In genomic region chr3:89861070-89861469, GRCm38 (mm10) we compare ENCODE assay signal across 8 mouse cellular contexts. TPM values are rescaled to one million over a fixed set of nuclear protein-coding genes. Genes with fewer than 3 reads are reported as not detected.
A peak's percentile ranks its signal among the peaks of the same experiment; 100 is the strongest.
DNase-seq lines count a peak whose midpoint lies in the region; ATAC-seq lines count a peak whose summit lies in the region.

No protein-coding gene starts in this region.

- WGBS in forebrain, embryonic 10.5 days = 13% methylated on average over 4 of the region's 4 CpGs
- 15% methylated on average over 4 of the region's 4 CpGs for WGBS in stomach, embryonic 16.5 days

- intact Hi-C loops in heart, postnatal 36 days (cut with DNase I) = loop anchor here (5.0 to 10.0 kb wide), 3 partner anchors 51 to 584 kb away; partner anchors contain the start of genes Atp8b2 and Il6ra

- no peak overlapping the region for H3K4me2 ChIP-seq in stomach, embryonic 16.5 days (ENCODE audit: low read depth, low read length)

- 0 out of 2 replicates have a peak overlapping the region, but pooled peaks have one; percentile 1 for H3K4me3 ChIP-seq in forebrain, embryonic 10.5 days
- H3K4me3 ChIP-seq in stomach, embryonic 16.5 days (replicated peaks; ENCODE audit: low read length) = no peak overlapping the region

- peak; percentile 93 for DNase-seq in 3134 (ENCODE audit: extremely low read depth, insufficient read length, low spot score)
- DNase-seq in MN1 (ENCODE audit: low spot score) = peak; percentile 81
- peak; percentile 47 for DNase-seq in forebrain, embryonic 10.5 days (ENCODE audit: extremely low spot score, low spot score)
- peak; percentile 76 to 80 for DNase-seq in heart, postnatal 36 days
- DNase-seq in layer of hippocampus, postnatal 14 days (ENCODE audit: low spot score in 2 of 2) = peak; percentile 54 to 59
- peak; percentile 33 for DNase-seq in mesoderm, embryonic 11.5 days (ENCODE audit: low read depth, low spot score)
- no peak for DNase-seq in thymus, postnatal 14 days

- no peaks in the 10 kb centered on the region for H3K36me3 ChIP-seq in forebrain, embryonic 10.5 days (replicated peaks)
- no peaks in the 10 kb centered on the region for H3K36me3 ChIP-seq in stomach, embryonic 16.5 days (ENCODE audit: control insufficient read depth, insufficient read depth, low read length)

- ATAC-seq in stomach, embryonic 16.5 days (ENCODE audit: insufficient read depth, low FRiP score) = peak; percentile 88

- H3K9ac ChIP-seq in stomach, embryonic 16.5 days (ENCODE audit: low read length) = peak overlapping the region; percentile 44; the same call in 1 of the 2 replicates

- H3K4me1 ChIP-seq in forebrain, embryonic 10.5 days = peaks cover 18% of the 10 kb centered on the region
- H3K4me1 ChIP-seq in stomach, embryonic 16.5 days (ENCODE audit: control insufficient read depth, insufficient read depth, low read length) = peaks cover 16% of the 10 kb centered on the region

- H3K27me3 ChIP-seq in forebrain, embryonic 10.5 days (ENCODE audit: poor library complexity, severe bottlenecking) = peaks cover 14% of the 10 kb centered on the region
- H3K27me3 ChIP-seq in stomach, embryonic 16.5 days (ENCODE audit: control insufficient read depth, insufficient read depth, low read length) = no peaks in the 10 kb centered on the region; the same call in 1 of the 2 replicates

- H3K9me3 ChIP-seq in forebrain, embryonic 10.5 days = peaks cover 5% of the 10 kb centered on the region; the same call in 1 of the 2 replicates
- H3K9me3 ChIP-seq in stomach, embryonic 16.5 days (replicated peaks; ENCODE audit: control insufficient read depth, low read length) = no peaks in the 10 kb centered on the region

- H3K27ac ChIP-seq in forebrain, embryonic 10.5 days = peak overlapping the region; percentile 37; the same call in 1 of the 2 replicates
- peak overlapping the region; percentile 52 for H3K27ac ChIP-seq in stomach, embryonic 16.5 days (ENCODE audit: low read length)

RNA-seq across cellular contexts. Expression of gene She, which starts 29.9 kb away (rescaled TPM):
- polyA plus RNA-seq in forebrain, embryonic 10.5 days (2016; fragmentation: Nextera tagmentation; extraction: Ambion mirVana) = 2.3 TPM in 2 replicates
- 10 to 100 TPM; 13.2 to 15.0 TPM for total RNA-seq in heart, postnatal 36 days (2021)
- total RNA-seq in layer of hippocampus, postnatal 14 days (2021) = 1 to 10 TPM; 3.4 to 3.5 TPM
- 3.0 and 3.1 TPM in 2 replicates for polyA plus RNA-seq in stomach, embryonic 16.5 days (2015; fragmentation: Nextera tagmentation; extraction: Ambion mirVana)

RNA-seq across cellular contexts. Expression of gene Il6ra, which starts 51.9 kb away (rescaled TPM):
- 0.35 and 0.50 TPM in 2 replicates for polyA plus RNA-seq in forebrain, embryonic 10.5 days (2016; fragmentation: Nextera tagmentation; extraction: Ambion mirVana)
- 1 to 10 TPM; 4.3 to 7.5 TPM for total RNA-seq in heart, postnatal 36 days (2021)
- 1 to 10 TPM; 5.0 to 6.1 TPM for total RNA-seq in layer of hippocampus, postnatal 14 days (2021)
- 2.9 and 3.2 TPM in 2 replicates for polyA plus RNA-seq in stomach, embryonic 16.5 days (2015; fragmentation: Nextera tagmentation; extraction: Ambion mirVana)
